Mouse (Mus musculus): ENCODE results near the gene Kazald1.

Gene Kazald1

GRCm38 (mm10) chr19:45076586-45077510 lies 1.8 kb downstream of the Kazald1 start:
- peak in 1 of 2 experiments; percentile 38 for DNase-seq (ENCODE audit: low spot score in 2 of 2)

GRCm38 (mm10) chr19:45077742-45078645 lies 3.0 kb downstream of the Kazald1 start:
- no peak for DNase-seq (ENCODE audit: low spot score in 2 of 2)

- DNase-seq (ENCODE audit: low spot score in 2 of 2) = no peak
Observed at GRCm38 (mm10) chr19:45078971-45079764, 4.1 kb downstream of the Kazald1 start.

GRCm38 (mm10) chr19:45079769-45080515 lies 4.9 kb downstream of the Kazald1 start:
- peak; percentile 61 to 77 for DNase-seq (ENCODE audit: low spot score in 2 of 2)

GRCm38 (mm10) chr19:45080711-45081110 lies 5.7 kb downstream of the Kazald1 start:
- DNase-seq (ENCODE audit: low spot score in 2 of 2) = no peak

DNA sequence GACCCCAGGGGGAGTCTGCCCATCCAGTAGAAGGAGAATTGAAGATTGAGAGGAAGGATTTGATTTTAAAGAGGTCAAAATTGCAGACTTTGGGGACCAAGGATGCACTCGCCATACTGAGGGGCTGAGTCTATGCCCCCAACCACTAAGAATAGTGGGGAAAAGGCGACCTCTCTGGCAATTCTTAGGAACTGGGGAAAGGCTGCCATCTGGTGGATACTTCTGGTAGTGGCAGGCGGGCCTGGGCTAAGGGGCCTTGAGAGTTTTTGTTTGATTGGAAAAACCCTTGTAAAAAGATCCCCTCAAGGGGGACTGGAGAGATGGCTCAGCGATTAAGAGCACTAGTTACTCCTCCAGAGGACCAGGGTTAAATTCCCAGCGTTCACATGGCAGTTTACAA lies 6.2 kb downstream of the Kazald1 start:
- DNase-seq (ENCODE audit: low spot score in 2 of 2) = peak; percentile 59 to 74

DNA sequence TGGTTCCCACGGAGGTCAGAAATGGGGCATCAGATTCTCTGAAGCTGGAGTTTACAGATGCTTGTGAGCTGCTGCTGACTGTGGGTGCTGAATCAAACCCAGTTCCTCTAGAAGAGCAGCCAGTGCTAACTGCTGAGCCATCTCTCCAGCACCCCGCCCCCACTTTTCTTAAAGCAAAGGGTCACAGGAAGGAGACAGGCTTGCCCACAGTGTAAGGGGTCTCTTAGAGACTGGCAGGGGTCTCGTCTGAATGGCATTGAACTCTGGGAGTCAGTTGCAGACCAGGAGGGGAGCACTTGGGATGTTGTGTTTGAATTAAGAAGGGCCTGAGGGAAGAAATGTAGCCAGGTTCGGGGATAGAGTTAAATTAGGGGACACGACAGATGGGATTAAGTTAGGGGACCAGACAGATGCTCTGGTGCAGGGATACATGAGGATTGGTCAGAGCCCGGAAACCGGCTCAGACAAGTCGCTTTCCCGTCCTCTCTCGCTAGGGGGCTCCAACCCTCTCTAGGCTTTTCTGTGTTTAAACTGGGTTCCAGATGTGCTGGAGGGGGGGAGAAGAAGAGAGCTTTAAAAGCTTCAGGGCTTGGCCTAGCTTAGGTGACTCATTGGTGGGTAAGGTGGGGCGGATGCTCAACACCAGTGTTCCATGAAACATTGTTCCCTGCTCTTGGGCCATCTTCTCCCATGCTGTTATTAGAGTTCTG lies 7.0 kb downstream of the Kazald1 start:
- peak; percentile 50 to 51 for DNase-seq (ENCODE audit: low spot score in 2 of 2)

- DNase-seq (ENCODE audit: low spot score in 2 of 2) = no peak
Observed at GRCm38 (mm10) chr19:45097868-45098267, 22.8 kb downstream of the Kazald1 start.

DNA sequence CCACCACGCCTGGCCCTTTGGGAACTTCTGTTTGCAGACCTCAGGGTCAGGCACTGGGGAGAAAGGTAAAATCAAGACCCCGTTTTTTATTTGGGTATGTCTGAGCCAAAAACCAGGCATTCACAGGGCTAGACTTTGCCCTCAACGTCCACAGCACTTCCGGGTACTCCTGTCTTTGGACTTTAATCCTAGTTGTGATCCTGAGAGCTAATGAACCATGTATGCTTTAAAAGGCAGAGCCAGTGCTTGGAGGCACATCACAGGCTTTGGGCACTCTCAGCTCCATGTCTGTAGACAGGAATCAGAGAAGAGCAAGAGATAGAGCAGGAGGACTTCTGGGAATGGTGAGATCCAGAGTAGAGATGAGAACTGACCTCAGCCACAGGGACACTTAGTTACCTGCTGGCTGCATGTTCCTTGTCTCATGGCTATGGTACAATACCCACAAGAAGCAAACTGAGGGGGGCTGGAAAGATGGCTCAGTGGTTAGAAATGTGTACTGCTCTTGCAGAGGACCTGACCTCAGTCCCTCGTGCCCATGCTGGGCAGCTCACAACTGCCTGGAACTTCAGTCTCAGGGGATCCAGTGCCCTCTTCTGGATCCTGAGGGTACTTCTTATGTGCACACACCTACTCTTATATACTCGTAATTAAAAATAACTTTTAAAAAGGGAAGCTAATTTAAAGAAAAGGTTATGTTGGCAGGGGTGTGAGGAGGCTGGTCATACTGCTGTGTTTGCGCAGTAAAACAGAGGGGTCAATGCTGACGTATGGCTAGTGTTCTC lies 25.6 kb downstream of the Kazald1 start:
- no peak for DNase-seq (ENCODE audit: low spot score in 2 of 2)

- DNase-seq (ENCODE audit: low spot score in 2 of 2) = no peak
Observed at GRCm38 (mm10) chr19:45105591-45105990, 30.6 kb downstream of the Kazald1 start.

GRCm38 (mm10) chr19:45106689-45107088 lies 31.6 kb downstream of the Kazald1 start:
- DNase-seq (ENCODE audit: low spot score in 2 of 2) = no peak

- no peak for DNase-seq (ENCODE audit: low spot score in 2 of 2)
Observed at GRCm38 (mm10) chr19:45110681-45111080, 35.6 kb downstream of the Kazald1 start.

- no peak for DNase-seq (ENCODE audit: low spot score in 2 of 2)
Observed at GRCm38 (mm10) chr19:45112444-45112843, 37.4 kb downstream of the Kazald1 start.

DNA sequence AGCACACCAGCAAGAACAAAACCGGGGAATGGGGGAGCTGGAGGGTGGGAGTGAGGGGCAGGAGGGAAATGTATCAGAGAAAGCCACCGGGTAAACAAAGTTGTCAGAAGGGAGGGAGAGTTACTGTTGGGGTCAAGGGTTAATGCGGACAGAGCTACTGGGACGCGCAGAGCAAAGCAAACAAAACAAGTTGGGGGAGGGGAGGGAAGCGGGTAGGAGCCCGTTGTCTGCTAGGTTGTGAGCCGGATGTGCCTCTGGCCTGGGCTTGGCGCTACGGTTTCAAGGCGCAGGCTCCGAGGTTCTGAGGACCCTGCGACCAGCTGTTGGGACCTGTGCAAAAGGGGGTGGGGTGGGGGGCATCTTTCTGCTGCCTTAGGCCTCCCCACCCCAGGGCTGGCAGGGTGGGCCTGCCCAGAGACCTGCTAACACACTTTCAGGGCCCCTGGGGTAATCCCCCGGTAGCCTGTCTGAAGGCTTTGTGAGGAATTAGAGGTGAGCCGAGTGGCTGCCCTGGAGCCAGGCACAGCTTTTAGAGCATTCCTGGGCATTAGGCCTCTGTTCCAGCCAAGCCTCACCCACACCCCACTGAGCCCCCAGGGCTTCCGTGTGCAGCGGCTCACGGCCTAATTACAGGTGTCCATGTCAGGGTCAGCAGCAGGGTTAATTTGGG lies 38.9 kb downstream of the Kazald1 start:
- DNase-seq (ENCODE audit: low spot score in 2 of 2) = no peak

GRCm38 (mm10) chr19:45114772-45115171 lies 39.7 kb downstream of the Kazald1 start:
- no peak for DNase-seq (ENCODE audit: low spot score in 2 of 2)

DNA sequence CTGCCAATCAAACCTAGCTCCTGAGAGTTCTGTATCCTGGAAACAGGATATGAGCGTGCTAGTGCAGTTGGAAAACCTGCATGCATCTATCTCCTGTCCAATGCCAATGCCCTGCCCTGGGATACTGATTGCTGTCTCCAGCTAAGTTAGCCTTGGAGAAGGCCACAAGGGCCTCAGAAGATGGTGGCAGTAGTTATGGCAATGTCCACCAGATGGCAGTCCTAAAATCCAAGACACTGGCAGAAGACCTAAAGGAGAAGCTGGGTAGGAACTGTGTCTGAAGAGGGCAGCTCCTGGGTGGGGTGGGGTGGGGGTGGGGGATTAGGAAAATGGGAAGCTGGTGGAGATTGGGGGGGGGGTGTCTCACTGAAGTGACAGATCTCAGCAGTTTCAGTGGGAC lies 41.8 kb downstream of the Kazald1 start:
- peak; percentile 41 to 51 for DNase-seq (ENCODE audit: low spot score in 2 of 2)

Measured in right cerebral cortex, adult 2 months (tissue).